Mouse (Mus musculus): ENCODE data around the gene Zfp609.

DNA sequence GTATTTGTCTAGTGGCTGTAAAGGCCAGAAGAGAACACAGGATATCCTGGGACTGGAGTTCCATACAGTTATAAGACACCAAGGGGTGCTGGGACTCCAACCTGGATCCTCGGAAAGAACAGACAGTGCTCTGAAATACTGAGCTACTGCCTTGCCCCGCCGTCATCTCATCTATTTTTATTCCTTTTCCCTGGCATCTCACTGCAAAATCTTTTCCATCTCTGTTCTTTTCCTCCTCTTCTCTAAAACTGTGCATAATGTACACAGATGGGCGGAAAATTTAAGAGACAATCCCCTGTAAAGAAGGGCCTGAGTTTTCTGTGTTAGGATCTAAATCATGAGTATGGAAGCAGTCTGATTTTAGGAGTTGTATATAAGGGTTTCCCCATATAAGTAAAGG lies 64.6 kb downstream of the Zfp609 start:
- TF ChIP-seq CTCF (conservative IDR thresholded peaks at IDR 0.05; ENCODE audit: low read length) (no peak), NANOG (IDR thresholded peaks at IDR 0.05; ENCODE audit: borderline replicate concordance, low read length) (no peak)
